17 mouse cellular contexts compared by ENCODE assay signal in the genomic region with DNA sequence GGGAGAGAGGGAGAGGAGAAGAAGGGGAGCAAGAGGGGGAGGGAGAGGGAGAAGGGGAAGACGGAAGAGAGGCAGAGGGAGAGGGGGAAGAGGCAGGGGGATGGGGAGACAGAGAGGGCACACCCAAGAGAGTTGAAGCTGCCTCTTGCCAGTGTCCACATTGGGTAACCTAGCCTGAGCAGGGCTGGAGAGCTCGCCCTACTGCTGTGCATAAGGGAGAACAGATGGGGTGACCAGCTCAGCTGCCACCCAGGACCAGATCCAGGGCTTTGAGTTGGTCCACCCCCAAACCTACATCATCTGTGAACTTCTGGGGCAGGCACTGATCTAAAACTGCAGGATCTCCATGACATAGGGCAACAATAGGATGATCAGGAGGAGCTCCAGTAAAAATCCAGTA.
A peak's percentile ranks its signal among the peaks of the same experiment; 100 is the strongest.
DNase-seq lines count a peak whose midpoint lies in the region; ATAC-seq lines count a peak whose summit lies in the region.
"Had no signal": no experiment of that assay in that cellular context is flagged by ENCODE, and none has a peak within 500 bp of the region (broad histone marks: within the 10 kb centered on the region; RNA-seq: fewer than 3 reads in every experiment).

No protein-coding gene starts in this region.

- DNase-seq in embryonic facial prominence, embryonic 10.5 days (ENCODE audit: low spot score): no peak
- peak; percentile 72 for DNase-seq in heart, adult 11 months
- DNase-seq in neural tube, embryonic 10.5 days (ENCODE audit: extremely low spot score, low spot score): no peak
- no peak for DNase-seq in layer of hippocampus, adult 9-11 months
- DNase-seq: adrenal gland, adult 2 months; adrenal gland, postnatal 10 days; adrenal gland, postnatal 25 days; cerebellum, adult 11 months; cerebellum, adult 8-10 months; cerebellum, adult 9-11 months; cerebellum, postnatal 14 days; forebrain, postnatal 0 days had no signal

- peaks cover 11% of the 10 kb centered on the region for H3K36me3 ChIP-seq in embryonic facial prominence, embryonic 13.5 days
- peaks cover 8% of the 10 kb centered on the region; the same call in 1 of the 2 replicates for H3K36me3 ChIP-seq in embryonic facial prominence, embryonic 10.5 days (replicated peaks)
- no peaks in the 10 kb centered on the region for H3K36me3 ChIP-seq in heart, embryonic 11.5 days (ENCODE audit: control insufficient read depth, insufficient read depth, low read length)
- no peaks in the 10 kb centered on the region for H3K36me3 ChIP-seq in neural tube, embryonic 14.5 days (ENCODE audit: control insufficient read depth, insufficient read depth, low read length)
- H3K36me3 ChIP-seq: forebrain, embryonic 15.5 days had no signal

- H3K4me1 ChIP-seq in embryonic facial prominence, embryonic 13.5 days: peaks cover 46% of the 10 kb centered on the region
- H3K4me1 ChIP-seq in embryonic facial prominence, embryonic 10.5 days: peaks cover 34% of the 10 kb centered on the region
- peaks cover 11% of the 10 kb centered on the region for H3K4me1 ChIP-seq in heart, embryonic 11.5 days (ENCODE audit: control insufficient read depth, insufficient read depth, low read length)
- H3K4me1 ChIP-seq in neural tube, embryonic 14.5 days (ENCODE audit: control insufficient read depth, insufficient read depth, low read length): no peaks in the 10 kb centered on the region
- H3K4me1 ChIP-seq: forebrain, embryonic 13.5 days; forebrain, embryonic 15.5 days had no signal

- peak; percentile 53; the same call in 1 of the 2 replicates for ATAC-seq in embryonic facial prominence, embryonic 13.5 days (ENCODE audit: insufficient number of reproducible peaks, insufficient read depth, low FRiP score, low TSS enrichment, low read depth)
- no peak for ATAC-seq in heart, embryonic 11.5 days (replicated peaks; ENCODE audit: insufficient number of reproducible peaks, low FRiP score, low TSS enrichment)
- 0 out of 2 replicates have a peak, but pooled peaks have one; percentile 24 for ATAC-seq in neural tube, embryonic 14.5 days (ENCODE audit: low read depth)
- ATAC-seq: forebrain, embryonic 13.5 days; forebrain, embryonic 15.5 days; forebrain, postnatal 0 days had no signal

- no peak overlapping the region for H3K9ac ChIP-seq in embryonic facial prominence, embryonic 13.5 days
- no peak overlapping the region for H3K9ac ChIP-seq in heart, embryonic 11.5 days (ENCODE audit: low read depth, low read length)
- no peak overlapping the region for H3K9ac ChIP-seq in neural tube, embryonic 14.5 days (replicated peaks; ENCODE audit: low read depth, low read length)
- H3K9ac ChIP-seq: forebrain, embryonic 13.5 days; forebrain, embryonic 15.5 days; forebrain, postnatal 0 days had no signal

- H3K27ac ChIP-seq in embryonic facial prominence, embryonic 13.5 days: no peak overlapping the region
- no peak overlapping the region for H3K27ac ChIP-seq in embryonic facial prominence, embryonic 10.5 days (replicated peaks)
- H3K27ac ChIP-seq in heart, embryonic 11.5 days (ENCODE audit: low read depth, low read length): no peak overlapping the region
- H3K27ac ChIP-seq in neural tube, embryonic 14.5 days (ENCODE audit: low read depth, low read length): no peak overlapping the region
- H3K27ac ChIP-seq: forebrain, embryonic 13.5 days; forebrain, embryonic 15.5 days had no signal

- no peaks in the 10 kb centered on the region for H3K9me3 ChIP-seq in embryonic facial prominence, embryonic 13.5 days
- H3K9me3 ChIP-seq in embryonic facial prominence, embryonic 10.5 days: no peaks in the 10 kb centered on the region
- no peaks in the 10 kb centered on the region for H3K9me3 ChIP-seq in heart, embryonic 11.5 days (replicated peaks; ENCODE audit: control insufficient read depth, low read length)
- no peaks in the 10 kb centered on the region for H3K9me3 ChIP-seq in neural tube, embryonic 14.5 days (ENCODE audit: control insufficient read depth, low read length)
- H3K9me3 ChIP-seq: forebrain, embryonic 13.5 days; forebrain, embryonic 15.5 days had no signal

- H3K4me2 ChIP-seq in embryonic facial prominence, embryonic 13.5 days: no peak overlapping the region
- no peak overlapping the region for H3K4me2 ChIP-seq in heart, embryonic 11.5 days
- H3K4me2 ChIP-seq in neural tube, embryonic 14.5 days (ENCODE audit: low read depth, low read length): no peak overlapping the region
- H3K4me2 ChIP-seq: forebrain, embryonic 13.5 days; forebrain, embryonic 15.5 days had no signal

- H3K27me3 ChIP-seq in embryonic facial prominence, embryonic 13.5 days: no peaks in the 10 kb centered on the region
- H3K27me3 ChIP-seq in embryonic facial prominence, embryonic 10.5 days (replicated peaks; ENCODE audit: low read depth, poor library complexity, severe bottlenecking): no peaks in the 10 kb centered on the region
- no peaks in the 10 kb centered on the region for H3K27me3 ChIP-seq in heart, embryonic 11.5 days (ENCODE audit: control insufficient read depth, insufficient read depth, low read length)
- no peaks in the 10 kb centered on the region for H3K27me3 ChIP-seq in neural tube, embryonic 14.5 days (ENCODE audit: control insufficient read depth, insufficient read depth, low read length)
- H3K27me3 ChIP-seq: forebrain, embryonic 13.5 days; forebrain, embryonic 15.5 days had no signal

- no peak overlapping the region for H3K4me3 ChIP-seq in embryonic facial prominence, embryonic 13.5 days
- no peak overlapping the region for H3K4me3 ChIP-seq in embryonic facial prominence, embryonic 10.5 days
- no peak overlapping the region for H3K4me3 ChIP-seq in heart, embryonic 11.5 days (ENCODE audit: low read depth, low read length)
- no peak overlapping the region for H3K4me3 ChIP-seq in neural tube, embryonic 14.5 days (ENCODE audit: low read depth, low read length)
- H3K4me3 ChIP-seq: forebrain, embryonic 13.5 days; forebrain, embryonic 15.5 days had no signal

- 88% methylated on average over 2 of the region's 2 CpGs for WGBS in embryonic facial prominence, embryonic 13.5 days
- 86% methylated on average over 2 of the region's 2 CpGs for WGBS in embryonic facial prominence, embryonic 10.5 days
- 84% methylated on average over 2 of the region's 2 CpGs for WGBS in heart, embryonic 11.5 days (ENCODE audit: insufficient replicate concordance)
- 100% methylated on average over 2 of the region's 2 CpGs for WGBS in neural tube, embryonic 14.5 days
